Mouse (Mus musculus): Measurements from ENCODE around the gene Utrn. TPM values are rescaled to one million over a fixed set of nuclear protein-coding genes. Genes with fewer than 3 reads are reported as not detected.

Utrn gene
- polyA plus RNA-seq, 1 experiment: 14.9 TPM

DNA sequence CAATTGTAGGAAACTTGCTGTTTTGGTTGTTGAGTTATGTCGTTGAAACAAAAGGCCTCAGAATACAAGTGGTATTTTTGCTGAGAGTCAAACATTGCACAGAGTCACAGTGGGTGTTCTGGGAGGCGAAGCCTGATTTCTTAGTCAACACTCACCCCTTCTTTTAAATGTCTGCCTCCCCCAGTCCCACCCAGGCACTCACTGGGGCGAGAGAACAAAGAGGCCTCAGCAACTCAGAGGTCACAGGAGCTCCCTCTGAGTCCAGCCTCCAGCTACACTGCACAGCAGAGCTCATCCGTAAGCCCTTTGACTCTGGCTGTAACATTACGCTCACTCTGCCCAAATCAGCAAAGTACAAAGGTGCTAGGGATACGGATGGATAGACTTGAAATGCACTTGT, 77.1 kb downstream of the Utrn start:
- H3K27me3 ChIP-seq (ENCODE audit: control insufficient read depth, insufficient read depth, low read length): no peaks in the 10 kb centered on the region
- WGBS: 89% methylated on average over 6 of the region's 6 CpGs
- no peak for DNase-seq (ENCODE audit: low read depth in 1 of 2, low spot score in 2 of 2)
- H3K27ac ChIP-seq (ENCODE audit: insufficient read depth, low read length): no peak overlapping the region
- peaks cover 11% of the 10 kb centered on the region; the same call in 1 of the 2 replicates for H3K4me1 ChIP-seq (ENCODE audit: control insufficient read depth, insufficient read depth, insufficient read length)
- H3K36me3 ChIP-seq (ENCODE audit: control insufficient read depth, insufficient read depth, low read length): no peaks in the 10 kb centered on the region
- TF ChIP-seq POLR2A (IDR thresholded peaks at IDR 0.05; ENCODE audit: low read depth, low read length) (no peak), CTCF (IDR thresholded peaks at IDR 0.05; ENCODE audit: extremely low read depth, insufficient read depth, insufficient read length, insufficient replicate concordance) (no peak)
- H3K4me3 ChIP-seq (ENCODE audit: extremely low read depth, insufficient read depth, insufficient read length): no peak overlapping the region

DNA sequence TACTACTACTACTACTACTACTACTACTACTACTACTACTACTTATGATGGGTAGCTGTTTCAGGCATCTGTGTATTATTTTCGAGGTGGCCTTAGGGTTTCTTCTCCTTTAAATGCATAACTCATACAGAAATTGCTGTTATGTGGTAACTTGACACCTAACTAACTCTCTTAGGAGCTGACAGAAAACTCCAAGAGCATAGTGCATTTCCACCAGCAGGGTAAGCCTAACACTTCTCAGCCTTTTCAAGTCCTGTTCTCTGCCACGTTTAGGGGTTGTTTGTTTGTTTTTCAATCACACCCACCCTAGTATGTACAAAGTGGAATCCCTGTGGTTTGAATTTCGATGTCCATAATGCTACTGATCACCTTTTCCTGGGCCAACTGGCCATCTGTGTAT, 78.3 kb downstream of the Utrn start:
- H3K27me3 ChIP-seq (ENCODE audit: control insufficient read depth, insufficient read depth, low read length): no peaks in the 10 kb centered on the region
- H3K27ac ChIP-seq (ENCODE audit: insufficient read depth, low read length): no peak overlapping the region
- H3K36me3 ChIP-seq (ENCODE audit: control insufficient read depth, insufficient read depth, low read length): no peaks in the 10 kb centered on the region
- H3K4me3 ChIP-seq (ENCODE audit: extremely low read depth, insufficient read depth, insufficient read length): no peak overlapping the region
- no peak for DNase-seq (ENCODE audit: low read depth in 1 of 2, low spot score in 2 of 2)
- H3K4me1 ChIP-seq (ENCODE audit: control insufficient read depth, insufficient read depth, insufficient read length): peaks cover 6% of the 10 kb centered on the region; the same call in 1 of the 2 replicates
- no peak for TF ChIP-seq POLR2A (IDR thresholded peaks at IDR 0.05; ENCODE audit: low read depth, low read length)
- no peak for TF ChIP-seq CTCF (IDR thresholded peaks at IDR 0.05; ENCODE audit: extremely low read depth, insufficient read depth, insufficient read length, insufficient replicate concordance)
- 86% methylated on average over 3 of the region's 3 CpGs for WGBS

DNA sequence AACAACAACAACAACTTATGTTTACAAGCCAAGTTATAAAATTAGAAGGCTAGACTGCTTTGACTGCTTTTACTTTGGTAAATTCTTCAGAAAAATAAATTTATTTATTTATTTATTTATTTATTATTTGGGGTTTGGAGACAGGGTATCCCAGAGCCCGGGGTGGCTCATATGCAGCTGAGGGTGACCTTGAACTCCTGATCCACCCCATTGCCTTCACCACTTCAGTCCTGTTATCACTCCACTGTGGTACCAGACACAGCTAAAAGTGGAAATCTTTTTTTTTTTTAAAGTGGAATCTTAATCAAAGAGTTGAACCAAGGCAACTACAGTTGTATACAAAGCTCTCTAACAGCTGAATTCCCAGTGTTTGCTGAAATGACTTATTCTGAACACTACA, 80.6 kb downstream of the Utrn start:
- H3K4me1 ChIP-seq (ENCODE audit: control insufficient read depth, insufficient read depth, insufficient read length): peaks cover 6% of the 10 kb centered on the region; the same call in 1 of the 2 replicates
- 92% methylated on average over 1 of the region's 1 CpGs for WGBS
- DNase-seq (ENCODE audit: low read depth in 1 of 2, low spot score in 2 of 2): no peak
- H3K36me3 ChIP-seq (ENCODE audit: control insufficient read depth, insufficient read depth, low read length): no peaks in the 10 kb centered on the region
- H3K27ac ChIP-seq (ENCODE audit: insufficient read depth, low read length): no peak overlapping the region
- TF ChIP-seq POLR2A (IDR thresholded peaks at IDR 0.05; ENCODE audit: low read depth, low read length): no peak
- no peak for TF ChIP-seq CTCF (IDR thresholded peaks at IDR 0.05; ENCODE audit: extremely low read depth, insufficient read depth, insufficient read length, insufficient replicate concordance)
- no peaks in the 10 kb centered on the region for H3K27me3 ChIP-seq (ENCODE audit: control insufficient read depth, insufficient read depth, low read length)
- H3K4me3 ChIP-seq (ENCODE audit: extremely low read depth, insufficient read depth, insufficient read length): no peak overlapping the region

DNA sequence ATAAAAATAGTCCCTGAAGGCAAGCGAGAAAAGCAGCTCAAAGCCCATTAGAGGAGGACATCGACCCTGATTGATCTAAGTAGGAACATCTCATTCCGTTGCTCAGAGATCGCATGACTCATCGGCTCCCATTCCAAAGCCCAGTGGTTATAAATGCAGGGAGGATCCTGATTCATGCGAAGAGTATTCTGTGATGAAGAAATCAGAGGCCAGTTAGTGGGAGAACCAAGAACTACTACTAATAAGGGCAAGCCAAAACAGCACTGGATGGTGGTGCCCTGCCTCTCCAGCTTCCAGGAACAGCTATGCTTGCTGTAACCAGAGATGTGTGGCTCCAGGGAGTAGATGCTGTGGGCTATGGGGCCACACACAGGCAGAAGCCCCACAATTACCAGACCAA, 81.2 kb downstream of the Utrn start:
- Histone ChIP-seq H3K4me1 (ENCODE audit: control insufficient read depth, insufficient read depth, insufficient read length) (peaks cover 6% of the 10 kb centered on the region; the same call in 1 of the 2 replicates), H3K36me3 (ENCODE audit: control insufficient read depth, insufficient read depth, low read length) (no peaks in the 10 kb centered on the region), H3K27me3 (ENCODE audit: control insufficient read depth, insufficient read depth, low read length) (no peaks in the 10 kb centered on the region), H3K27ac (ENCODE audit: insufficient read depth, low read length) (no peak overlapping the region), H3K4me3 (ENCODE audit: extremely low read depth, insufficient read depth, insufficient read length) (no peak overlapping the region)
- DNase-seq (ENCODE audit: low read depth in 1 of 2, low spot score in 2 of 2): no peak
- 85% methylated on average over 6 of the region's 6 CpGs for WGBS
- TF ChIP-seq CTCF (IDR thresholded peaks at IDR 0.05; ENCODE audit: extremely low read depth, insufficient read depth, insufficient read length, insufficient replicate concordance) (no peak), POLR2A (IDR thresholded peaks at IDR 0.05; ENCODE audit: low read depth, low read length) (no peak)

DNA sequence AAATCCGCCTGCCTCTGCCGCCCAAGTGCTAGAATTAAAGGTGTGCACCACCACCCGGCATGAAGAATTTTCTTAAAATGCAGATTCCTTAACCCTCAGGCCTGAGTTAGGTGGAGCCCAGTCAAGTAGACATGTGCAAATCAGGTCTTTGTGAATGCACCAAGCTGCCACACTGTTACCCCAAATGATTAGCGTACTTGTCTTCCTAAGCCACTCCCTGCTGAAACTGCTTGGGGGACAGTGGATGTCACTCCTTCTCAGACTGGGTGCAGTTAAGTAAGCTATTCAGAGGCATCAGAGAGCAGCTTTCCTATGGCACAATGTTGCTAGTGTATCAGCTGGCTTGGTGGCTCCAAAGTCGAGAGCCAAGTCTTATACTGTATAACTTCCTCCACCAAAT, 83.9 kb downstream of the Utrn start:
- no peak for TF ChIP-seq CTCF (IDR thresholded peaks at IDR 0.05; ENCODE audit: extremely low read depth, insufficient read depth, insufficient read length, insufficient replicate concordance)
- TF ChIP-seq POLR2A (IDR thresholded peaks at IDR 0.05; ENCODE audit: low read depth, low read length): no peak
- Histone ChIP-seq H3K4me3 (ENCODE audit: extremely low read depth, insufficient read depth, insufficient read length) (no peak overlapping the region), H3K4me1 (ENCODE audit: control insufficient read depth, insufficient read depth, insufficient read length) (peaks cover 7% of the 10 kb centered on the region), H3K27me3 (ENCODE audit: control insufficient read depth, insufficient read depth, low read length) (no peaks in the 10 kb centered on the region), H3K27ac (ENCODE audit: insufficient read depth, low read length) (no peak overlapping the region), H3K36me3 (ENCODE audit: control insufficient read depth, insufficient read depth, low read length) (no peaks in the 10 kb centered on the region)
- 94% methylated on average over 5 of the region's 5 CpGs for WGBS
- no peak for DNase-seq (ENCODE audit: low read depth in 1 of 2, low spot score in 2 of 2)

DNA sequence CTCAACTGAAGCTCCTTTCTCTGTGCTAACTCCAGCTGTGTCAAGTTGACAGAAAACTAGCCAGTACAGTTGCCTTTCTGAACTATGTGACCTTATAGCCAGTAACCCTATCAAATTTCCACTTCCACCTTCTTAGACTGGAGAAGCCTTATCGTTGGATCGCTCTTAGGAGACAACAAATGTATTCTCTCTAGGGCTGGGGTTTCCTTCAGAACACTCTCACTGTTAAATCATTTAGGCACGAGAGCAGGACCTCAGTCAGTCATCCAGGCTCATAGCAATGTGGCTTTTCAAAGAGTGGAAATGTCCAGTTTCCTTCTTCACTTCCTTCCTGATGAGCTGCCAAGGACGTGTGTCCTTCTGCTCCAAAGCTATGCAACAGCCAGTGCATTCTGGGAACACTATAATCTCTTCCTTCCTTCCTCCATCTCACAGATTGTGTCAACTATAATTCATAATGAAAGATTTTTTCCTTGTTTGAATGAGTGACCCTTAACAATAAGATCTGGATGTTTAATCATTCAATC, 87.7 kb downstream of the Utrn start:
- H3K4me1 ChIP-seq (ENCODE audit: control insufficient read depth, insufficient read depth, insufficient read length): peaks cover 2% of the 10 kb centered on the region; the same call in 1 of the 2 replicates
- no peaks in the 10 kb centered on the region for H3K36me3 ChIP-seq (ENCODE audit: control insufficient read depth, insufficient read depth, low read length)
- H3K27ac ChIP-seq (ENCODE audit: insufficient read depth, low read length): no peak overlapping the region
- H3K27me3 ChIP-seq (ENCODE audit: control insufficient read depth, insufficient read depth, low read length): no peaks in the 10 kb centered on the region
- TF ChIP-seq CTCF (IDR thresholded peaks at IDR 0.05; ENCODE audit: extremely low read depth, insufficient read depth, insufficient read length, insufficient replicate concordance) (no peak), POLR2A (IDR thresholded peaks at IDR 0.05; ENCODE audit: low read depth, low read length) (no peak)
- WGBS: 77% methylated on average over 4 of the region's 4 CpGs
- no peak overlapping the region for H3K4me3 ChIP-seq (ENCODE audit: extremely low read depth, insufficient read depth, insufficient read length)
- DNase-seq (ENCODE audit: low read depth in 1 of 2, low spot score in 2 of 2): no peak

DNA sequence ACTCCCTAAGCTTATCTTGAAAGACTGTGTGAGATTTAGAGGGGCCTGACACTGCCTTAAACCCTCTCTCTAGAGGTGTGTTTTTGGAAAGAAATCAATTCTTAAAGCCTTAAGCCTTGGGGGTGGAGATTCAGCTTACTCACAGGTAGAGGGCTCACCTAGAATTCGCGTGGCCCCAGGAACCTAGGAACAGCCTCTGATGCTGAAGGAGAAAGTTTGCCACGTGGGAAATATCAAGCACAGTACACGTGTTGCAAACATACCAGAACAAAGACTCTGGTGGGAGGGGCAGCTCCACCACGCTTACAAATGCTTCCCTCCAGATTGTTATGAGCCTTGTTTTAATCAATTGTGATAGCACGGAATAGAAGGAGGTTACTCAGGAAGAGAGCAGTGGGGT, 96.0 kb downstream of the Utrn start:
- Histone ChIP-seq H3K27ac (ENCODE audit: insufficient read depth, low read length) (no peak overlapping the region), H3K4me3 (ENCODE audit: extremely low read depth, insufficient read depth, insufficient read length) (no peak overlapping the region), H3K4me1 (ENCODE audit: control insufficient read depth, insufficient read depth, insufficient read length) (no peaks in the 10 kb centered on the region), H3K36me3 (ENCODE audit: control insufficient read depth, insufficient read depth, low read length) (no peaks in the 10 kb centered on the region), H3K27me3 (ENCODE audit: control insufficient read depth, insufficient read depth, low read length) (no peaks in the 10 kb centered on the region)
- 32% methylated on average over 6 of the region's 6 CpGs for WGBS
- TF ChIP-seq CTCF (IDR thresholded peaks at IDR 0.05; ENCODE audit: extremely low read depth, insufficient read depth, insufficient read length, insufficient replicate concordance) (no peak), POLR2A (IDR thresholded peaks at IDR 0.05; ENCODE audit: low read depth, low read length) (no peak)
- no peak for DNase-seq (ENCODE audit: low read depth in 1 of 2, low spot score in 2 of 2)

Data from spleen, adult 2 months (tissue).